Mouse (Mus musculus) liver, embryonic 15.5 days (tissue): Measurements from ENCODE around the gene Evi2b. TPM values are rescaled to one million over a fixed set of nuclear protein-coding genes. Genes with fewer than 3 reads are reported as not detected.

ENCODE experiments used
- ATAC-seq: fragments of 200-750 bp; cut with Nextera tagmentation; 2 replicates; pipeline ENCODE4 v1.8.0; 2017; ENCODE audit warnings: moderate number of reproducible peaks, mild to moderate bottlenecking, moderate library complexity; ENCODE audit not compliant: insufficient read depth
- H3K27ac ChIP-seq: fragments of 300-500 bp; sonication (generic); replicated peaks from 2 replicates; pipeline ENCODE4 v1.5.1; 2015; ENCODE audit warnings: mild to moderate bottlenecking, inconsistent platforms
- H3K27me3 ChIP-seq: fragments of 300-500 bp; sonication (generic); 2 replicates; pipeline ENCODE4 v1.6.1; 2015; ENCODE audit warnings: mild to moderate bottlenecking, inconsistent platforms
- H3K36me3 ChIP-seq: fragments of 300-500 bp; sonication (generic); replicated peaks from 2 replicates; pipeline ENCODE4 v1.6.1; 2015; ENCODE audit warnings: moderate library complexity, mild to moderate bottlenecking, inconsistent platforms
- H3K4me1 ChIP-seq: fragments of 300-500 bp; sonication (generic); replicated peaks from 2 replicates; pipeline ENCODE4 v1.6.1; 2015; ENCODE audit warnings: inconsistent platforms
- H3K4me2 ChIP-seq: fragments of 300-500 bp; sonication (generic); 2 replicates; pipeline ENCODE4 v1.6.1; 2015; ENCODE audit warnings: moderate library complexity, mild to moderate bottlenecking, inconsistent platforms
- H3K4me3 ChIP-seq: fragments of 300-500 bp; sonication (generic); replicated peaks from 2 replicates; pipeline ENCODE4 v1.5.1; 2015; ENCODE audit warnings: mild to moderate bottlenecking, inconsistent platforms
- H3K9ac ChIP-seq: fragments of 300-500 bp; sonication (generic); 2 replicates; pipeline ENCODE4 v1.6.1; 2015; ENCODE audit warnings: moderate library complexity, mild to moderate bottlenecking, inconsistent platforms
- H3K9me3 ChIP-seq: fragments of 300-500 bp; sonication (generic); replicated peaks from 2 replicates; pipeline ENCODE4 v1.6.1; 2016; ENCODE audit warnings: inconsistent platforms
- WGBS: fragments of 180-500 bp; shearing (Covaris S2); methylation state at CpG from one replicate; pipeline ENCODE4 v1.1.7; 2015; ENCODE audit warnings: mixed read lengths; ENCODE audit not compliant: insufficient replicate concordance; 5-methylcytosine and 5-hydroxymethylcytosine counted together
- polyA plus RNA-seq: library from polyadenylated mRNA; unstranded; fragments of >200 nt; fragmentation: Nextera tagmentation; extraction: Ambion mirVana; gene quantifications from 2 replicates; pipeline ENCODE4 v1.2.1, GENCODE M21; 2015

The Evi2b gene
- polyA plus RNA-seq: 4.8 and 5.2 TPM in 2 replicates

- Histone ChIP-seq H3K36me3 (no peaks in the 10 kb centered on the region), H3K27ac (peak within 1 kb of the TSS; percentile 59), H3K9ac (no peak within 1 kb of the TSS), H3K4me3 (peak within 1 kb of the TSS; percentile 35), H3K9me3 (no peaks in the 10 kb centered on the region), H3K4me1 (peaks cover 28% of the 10 kb centered on the region), H3K27me3 (no peaks in the 10 kb centered on the region), H3K4me2 (peak within 1 kb of the TSS; percentile 46)
- ATAC-seq: no peak
- 8% methylated on average over 10 of the region's 10 CpGs for WGBS
These were observed at the start of gene Evi2b for GRCm38 (mm10) chr11:79523560-79524309. TSS of gene Evi2b (minus strand) at chr11:79523762.

- Histone ChIP-seq H3K27me3 (no peaks in the 10 kb centered on the region), H3K9me3 (no peaks in the 10 kb centered on the region), H3K27ac (no peak overlapping the region), H3K36me3 (peaks cover 28% of the 10 kb centered on the region), H3K4me1 (no peaks in the 10 kb centered on the region), H3K4me2 (no peak overlapping the region), H3K9ac (no peak overlapping the region), H3K4me3 (no peak overlapping the region)
- ATAC-seq: no peak
- 76% methylated on average over 2 of the region's 2 CpGs for WGBS
These were observed 46.8 kb upstream of the Evi2b start for GRCm38 (mm10) chr11:79570319-79570718.

GRCm38 (mm10) chr11:79568197-79568911 lies 44.8 kb upstream of the Evi2b start:
- H3K27ac ChIP-seq: no peak overlapping the region
- 72% methylated on average over 11 of the region's 11 CpGs for WGBS
- H3K27me3 ChIP-seq: no peaks in the 10 kb centered on the region
- peaks cover 23% of the 10 kb centered on the region for H3K36me3 ChIP-seq
- no peak; the same call in 1 of the 2 replicates for ATAC-seq
- H3K9me3 ChIP-seq: no peaks in the 10 kb centered on the region
- no peaks in the 10 kb centered on the region for H3K4me1 ChIP-seq
- H3K9ac ChIP-seq: no peak overlapping the region
- H3K4me2 ChIP-seq: no peak overlapping the region
- no peak overlapping the region for H3K4me3 ChIP-seq

- Histone ChIP-seq H3K36me3 (peaks cover 26% of the 10 kb centered on the region), H3K4me1 (no peaks in the 10 kb centered on the region), H3K9ac (no peak overlapping the region), H3K4me2 (no peak overlapping the region), H3K27ac (no peak overlapping the region), H3K4me3 (no peak overlapping the region), H3K9me3 (no peaks in the 10 kb centered on the region), H3K27me3 (no peaks in the 10 kb centered on the region)
- 47% methylated on average over 1 of the region's 1 CpGs for WGBS
- ATAC-seq: no peak
These were observed 43.4 kb upstream of the Evi2b start for GRCm38 (mm10) chr11:79566947-79567346.

GRCm38 (mm10) chr11:79563493-79563892 lies 39.9 kb upstream of the Evi2b start:
- no peaks in the 10 kb centered on the region for H3K9me3 ChIP-seq
- WGBS: 70% methylated on average over 7 of the region's 7 CpGs
- no peaks in the 10 kb centered on the region for H3K4me1 ChIP-seq
- H3K27ac ChIP-seq: no peak overlapping the region
- H3K9ac ChIP-seq: no peak overlapping the region
- no peak overlapping the region for H3K4me3 ChIP-seq
- no peaks in the 10 kb centered on the region for H3K27me3 ChIP-seq
- H3K4me2 ChIP-seq: no peak overlapping the region
- no peak for ATAC-seq
- H3K36me3 ChIP-seq: peaks cover 21% of the 10 kb centered on the region

GRCm38 (mm10) chr11:79560536-79560935 lies 37.0 kb upstream of the Evi2b start:
- Histone ChIP-seq H3K9ac (no peak overlapping the region), H3K9me3 (no peaks in the 10 kb centered on the region), H3K36me3 (peaks cover 19% of the 10 kb centered on the region), H3K27ac (no peak overlapping the region), H3K4me1 (no peaks in the 10 kb centered on the region), H3K4me3 (no peak overlapping the region), H3K27me3 (no peaks in the 10 kb centered on the region), H3K4me2 (no peak overlapping the region)
- ATAC-seq: no peak
- WGBS: 72% methylated on average over 4 of the region's 4 CpGs

- Histone ChIP-seq H3K9ac (no peak overlapping the region), H3K36me3 (peaks cover 28% of the 10 kb centered on the region), H3K9me3 (no peaks in the 10 kb centered on the region), H3K27ac (no peak overlapping the region), H3K4me3 (no peak overlapping the region), H3K27me3 (no peaks in the 10 kb centered on the region), H3K4me2 (no peak overlapping the region), H3K4me1 (peaks cover 8% of the 10 kb centered on the region)
- WGBS: 6% methylated on average over 1 of the region's 1 CpGs
- ATAC-seq: no peak
These were observed 29.1 kb upstream of the Evi2b start for GRCm38 (mm10) chr11:79552622-79553021.

- H3K4me2 ChIP-seq: no peak overlapping the region
- H3K9ac ChIP-seq: no peak overlapping the region
- no peaks in the 10 kb centered on the region for H3K9me3 ChIP-seq
- no peaks in the 10 kb centered on the region for H3K27me3 ChIP-seq
- 42% methylated on average over 3 of the region's 3 CpGs for WGBS
- no peak overlapping the region for H3K27ac ChIP-seq
- H3K4me1 ChIP-seq: peaks cover 14% of the 10 kb centered on the region
- H3K4me3 ChIP-seq: no peak overlapping the region
- ATAC-seq: no peak
- H3K36me3 ChIP-seq: 0 out of 2 replicates have a peak, but pooled peaks cover 3% of the 10 kb centered on the region
These were observed 12.7 kb upstream of the Evi2b start for GRCm38 (mm10) chr11:79536293-79536692.

- 22% methylated on average over 4 of the region's 4 CpGs for WGBS
- no peaks in the 10 kb centered on the region for H3K9me3 ChIP-seq
- 0 out of 2 replicates have a peak, but pooled peaks cover 3% of the 10 kb centered on the region for H3K36me3 ChIP-seq
- no peak overlapping the region for H3K27ac ChIP-seq
- peaks cover 21% of the 10 kb centered on the region for H3K4me1 ChIP-seq
- H3K9ac ChIP-seq: no peak overlapping the region
- no peak overlapping the region for H3K4me2 ChIP-seq
- ATAC-seq: no peak
- no peak overlapping the region for H3K4me3 ChIP-seq
- H3K27me3 ChIP-seq: no peaks in the 10 kb centered on the region
These were observed 12.0 kb upstream of the Evi2b start for GRCm38 (mm10) chr11:79535554-79535953.

- WGBS: 63% methylated on average over 8 of the region's 8 CpGs
- ATAC-seq: no peak
- no peak overlapping the region for H3K27ac ChIP-seq
These were observed 10.6 kb upstream of the Evi2b start for GRCm38 (mm10) chr11:79533950-79534690.

GRCm38 (mm10) chr11:79533311-79533710 lies 9.7 kb upstream of the Evi2b start:
- Histone ChIP-seq H3K9ac (no peak overlapping the region), H3K9me3 (no peaks in the 10 kb centered on the region), H3K4me2 (no peak overlapping the region), H3K4me1 (peaks cover 21% of the 10 kb centered on the region), H3K27ac (no peak overlapping the region), H3K27me3 (no peaks in the 10 kb centered on the region), H3K36me3 (0 out of 2 replicates have a peak, but pooled peaks cover 3% of the 10 kb centered on the region), H3K4me3 (no peak overlapping the region)
- ATAC-seq: no peak
- 25% methylated on average over 6 of the region's 6 CpGs for WGBS

More at GRCm38 (mm10) chr11:79533950-79534690, 10.6 kb upstream of the Evi2b start:
- Histone ChIP-seq H3K36me3 (0 out of 2 replicates have a peak, but pooled peaks cover 3% of the 10 kb centered on the region), H3K27me3 (no peaks in the 10 kb centered on the region), H3K4me1 (peaks cover 21% of the 10 kb centered on the region), H3K4me3 (no peak overlapping the region), H3K9me3 (no peaks in the 10 kb centered on the region), H3K4me2 (no peak overlapping the region), H3K9ac (no peak overlapping the region)
